Comparison of ENCODE assay signal across 14 mouse cellular contexts in the genomic region with DNA sequence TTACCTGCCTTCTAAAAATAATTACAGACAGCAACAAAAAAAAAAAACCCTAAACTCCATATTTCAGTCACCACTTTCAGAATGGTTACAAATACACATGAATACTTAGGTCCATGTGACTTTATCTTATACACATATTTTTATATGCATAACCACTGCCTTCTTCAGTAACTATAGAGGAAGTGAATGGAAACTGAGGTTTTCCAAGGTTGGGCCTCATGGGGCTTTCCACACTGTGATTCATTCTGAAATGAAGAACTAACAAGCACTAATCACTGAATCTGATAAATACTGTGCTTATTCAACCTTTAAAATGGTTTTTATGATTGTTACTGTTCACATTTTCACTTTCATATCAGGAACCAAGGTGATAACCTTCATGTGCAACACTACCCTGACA.
"Had no signal": no experiment of that assay in that cellular context is flagged by ENCODE, and none has a peak within 500 bp of the region (broad histone marks: within the 10 kb centered on the region; RNA-seq: fewer than 3 reads in every experiment).

No protein-coding gene starts in this region.

- H3K27me3 ChIP-seq: limb, embryonic 12.5 days; neural tube, embryonic 12.5 days had no signal

- H3K4me3 ChIP-seq: layer of hippocampus, adult 2 months; limb, embryonic 12.5 days; midbrain, embryonic 10.5 days; neural tube, embryonic 12.5 days had no signal

- H3K9me3 ChIP-seq: limb, embryonic 12.5 days; midbrain, embryonic 10.5 days; neural tube, embryonic 12.5 days had no signal

- H3K27ac ChIP-seq: layer of hippocampus, adult 2 months; limb, embryonic 12.5 days; liver, embryonic 14.5 days; midbrain, embryonic 10.5 days; neural tube, embryonic 12.5 days had no signal

- ATAC-seq: lung, postnatal 0 days had no signal

- H3K36me3 ChIP-seq: limb, embryonic 12.5 days; midbrain, embryonic 10.5 days; neural tube, embryonic 12.5 days had no signal

- DNase-seq: kidney, adult 11 months; kidney, postnatal 10 days; kidney, postnatal 4 days; liver; lung, adult 18-20 months; lung, postnatal 4 days; midbrain, embryonic 14.5 days; thymus, postnatal 36 days had no signal

- H3K4me2 ChIP-seq: limb, embryonic 12.5 days; neural tube, embryonic 12.5 days had no signal

- H3K9ac ChIP-seq: limb, embryonic 12.5 days; liver, embryonic 14.5 days; neural tube, embryonic 12.5 days had no signal
